Mouse (Mus musculus) cerebellum, adult 8-10 months (tissue): ENCODE data around the gene Olfr1349.
"Not testable (repeated sequence)": the region's sequence is repeated elsewhere in the genome, so short reads cannot be mapped to it uniquely, and the experiment has no call there.

Source experiments
- DNase-seq: peaks from one replicate; pipeline ENCODE4 v3.0.0; 2022

Olfr1349 gene

GRCm38 (mm10) chr7:6522850-6523249, at the start of gene Olfr1349:
TSS of gene Olfr1349 (minus strand) at chr7:6522950.
- DNase-seq, result no peak

GRCm38 (mm10) chr7:6564541-6564940, 41.8 kb upstream of the Olfr1349 start, which contains the start of gene Olfr1350:
TSS of gene Olfr1350 (plus strand) at chr7:6564841.
- DNase-seq, result no peak

- DNase-seq, result no peak
These were observed 3.4 kb upstream of the Olfr1349 start for GRCm38 (mm10) chr7:6526141-6526540.

- DNase-seq, result no peak
These were observed 2.3 kb upstream of the Olfr1349 start for GRCm38 (mm10) chr7:6525001-6525400.

GRCm38 (mm10) chr7:6521666-6522065, 1.1 kb downstream of the Olfr1349 start:
- DNase-seq, result no peak

GRCm38 (mm10) chr7:6508648-6509047, 14.1 kb downstream of the Olfr1349 start, which contains the start of gene Olfr1348:
TSS of gene Olfr1348 (minus strand) at chr7:6508748.
- no peak for DNase-seq

GRCm38 (mm10) chr7:6499655-6500054, 23.1 kb downstream of the Olfr1349 start, which contains the start of gene Olfr1347:
TSS of gene Olfr1347 (minus strand) at chr7:6499755.
- DNase-seq, result no peak

- no peak for DNase-seq
These were observed 35.9 kb downstream of the Olfr1349 start, which contains the start of gene Olfr5 for GRCm38 (mm10) chr7:6486841-6487240. TSS of gene Olfr5 (minus strand) at chr7:6486941.

GRCm38 (mm10) chr7:6477633-6478032, 45.1 kb downstream of the Olfr1349 start:
- DNase-seq, result not testable (repeated sequence)

GRCm38 (mm10) chr7:6466951-6467350, 55.8 kb downstream of the Olfr1349 start, which contains the start of gene Olfr1346:
TSS of gene Olfr1346 (plus strand) at chr7:6467101.
- DNase-seq, result no peak
